Mouse (Mus musculus): ENCODE data around the gene Icam4.
"Not testable (repeated sequence)": the region's sequence is repeated elsewhere in the genome, so short reads cannot be mapped to it uniquely, and the experiment has no call there.

- TF ChIP-seq POLR2AphosphoS2 (IDR thresholded peaks at IDR 0.05; ENCODE audit: insufficient read length, low read depth); TCF3 (IDR thresholded peaks at IDR 0.05; ENCODE audit: insufficient read length, low read depth); POLR2A (IDR thresholded peaks at IDR 0.05; ENCODE audit: insufficient read length, low read depth); CEBPB (IDR thresholded peaks at IDR 0.05; ENCODE audit: insufficient read depth, poor library complexity, severe bottlenecking); USF1 (IDR thresholded peaks at IDR 0.05; ENCODE audit: low read depth); TCF12 (IDR thresholded peaks at IDR 0.05; ENCODE audit: insufficient read depth, poor library complexity, severe bottlenecking); MYOG (IDR thresholded peaks at IDR 0.05; ENCODE audit: control insufficient read depth in 1 of 3, insufficient read depth in 1 of 3, insufficient read length in 2 of 3, low read depth in 2 of 3); MYOD1 (IDR thresholded peaks at IDR 0.05; ENCODE audit: control insufficient read depth in 1 of 3, insufficient read length in 2 of 3, low read depth in 2 of 3): not testable (repeated sequence)
Observed at GRCm38 (mm10) chr9:20998337-20998736, 30.8 kb upstream of the Icam4 start.

All from myocyte (in vitro differentiated cells).